Mouse (Mus musculus) hindbrain, embryonic 12.5 days (tissue): ENCODE data around the gene Gprc6a. TPM values are rescaled to one million over a fixed set of nuclear protein-coding genes. Genes with fewer than 3 reads are reported as not detected.

Source experiments
- ATAC-seq: fragments of 200-750 bp; cut with Nextera tagmentation; 2 replicates; pipeline ENCODE4 v1.8.0; 2017; ENCODE audit warnings: moderate TSS enrichment; ENCODE audit not compliant: low FRiP score
- H3K27ac ChIP-seq: fragments of 300-500 bp; sonication (generic); 2 replicates; pipeline ENCODE4 v1.5.1; 2016; ENCODE audit warnings: mild to moderate bottlenecking
- H3K27me3 ChIP-seq: fragments of 300-500 bp; sonication (generic); 2 replicates; pipeline ENCODE4 v1.6.1; 2016; ENCODE audit warnings: mild to moderate bottlenecking
- H3K36me3 ChIP-seq: fragments of 300-500 bp; sonication (generic); 2 replicates; pipeline ENCODE4 v1.6.1; 2016; ENCODE audit warnings: mild to moderate bottlenecking
- H3K4me1 ChIP-seq: fragments of 300-500 bp; sonication (generic); 2 replicates; pipeline ENCODE4 v1.6.1; 2016
- H3K4me2 ChIP-seq: fragments of 300-500 bp; sonication (generic); replicated peaks from 2 replicates; pipeline ENCODE4 v1.6.1; 2016; ENCODE audit warnings: mild to moderate bottlenecking
- H3K4me3 ChIP-seq: fragments of 300-500 bp; sonication (generic); 2 replicates; pipeline ENCODE4 v1.5.1; 2016; ENCODE audit warnings: mild to moderate bottlenecking
- H3K9ac ChIP-seq: fragments of 300-500 bp; sonication (generic); 2 replicates; pipeline ENCODE4 v1.6.1; 2016; ENCODE audit warnings: mild to moderate bottlenecking, moderate library complexity
- H3K9me3 ChIP-seq: fragments of 300-500 bp; sonication (generic); replicated peaks from 2 replicates; pipeline ENCODE4 v1.6.1; 2016; ENCODE audit warnings: mild to moderate bottlenecking
- WGBS: fragments of 180-500 bp; shearing (Covaris S2); methylation state at CpG from one replicate; pipeline ENCODE4 v1.1.7; 2016; 5-methylcytosine and 5-hydroxymethylcytosine counted together
- polyA plus RNA-seq: library from polyadenylated mRNA; unstranded; fragments of >200 nt; fragmentation: Nextera tagmentation; extraction: Ambion mirVana; gene quantifications from 2 replicates; pipeline ENCODE4 v1.2.1, GENCODE M21; 2016

Gprc6a gene
- polyA plus RNA-seq, 1 experiment from 2014 or later, result not detected

DNA sequence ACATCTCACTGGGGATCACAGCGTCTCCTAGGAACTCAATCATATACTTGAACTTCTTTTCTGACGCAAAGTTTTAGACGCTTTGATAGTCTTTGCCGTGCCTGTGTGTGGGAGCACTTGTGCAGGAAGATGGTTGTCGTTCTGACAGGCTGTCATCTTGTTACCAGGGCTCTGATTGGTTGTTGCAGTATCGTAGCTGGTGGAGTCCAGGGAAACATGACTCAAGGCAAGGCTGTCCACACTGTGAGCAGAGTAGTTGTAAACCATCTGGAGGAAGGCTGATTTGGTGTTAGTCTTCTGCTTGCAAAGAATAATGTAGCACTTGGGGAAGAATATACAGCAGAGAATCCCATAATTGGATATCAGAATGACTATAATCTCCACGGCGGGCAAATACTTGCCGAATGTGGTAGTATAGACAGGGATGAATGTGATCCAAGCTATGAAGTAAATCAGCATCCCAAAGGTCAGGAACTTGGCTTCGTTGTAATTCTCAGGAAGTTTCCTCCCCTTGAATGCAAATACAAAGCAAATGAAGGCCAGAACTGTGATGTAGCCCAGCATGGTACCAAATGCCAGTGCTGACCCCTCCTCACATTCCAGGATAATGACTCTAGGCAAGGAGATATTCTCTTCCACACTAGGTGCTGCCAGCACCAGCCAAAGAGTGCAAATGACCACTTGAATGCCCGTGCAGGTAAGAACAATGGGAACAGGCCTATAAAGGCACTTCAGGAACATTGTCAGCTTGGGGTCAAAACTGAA, 16.3 kb downstream of the Gprc6a start:
- ATAC-seq, result no peak
- Histone ChIP-seq H3K9ac (no peak overlapping the region), H3K27ac (no peak overlapping the region), H3K4me1 (no peaks in the 10 kb centered on the region), H3K36me3 (no peaks in the 10 kb centered on the region), H3K4me3 (no peak overlapping the region), H3K27me3 (no peaks in the 10 kb centered on the region), H3K9me3 (no peaks in the 10 kb centered on the region), H3K4me2 (no peak overlapping the region)
- WGBS, result 72% methylated on average over 11 of the region's 11 CpGs

DNA sequence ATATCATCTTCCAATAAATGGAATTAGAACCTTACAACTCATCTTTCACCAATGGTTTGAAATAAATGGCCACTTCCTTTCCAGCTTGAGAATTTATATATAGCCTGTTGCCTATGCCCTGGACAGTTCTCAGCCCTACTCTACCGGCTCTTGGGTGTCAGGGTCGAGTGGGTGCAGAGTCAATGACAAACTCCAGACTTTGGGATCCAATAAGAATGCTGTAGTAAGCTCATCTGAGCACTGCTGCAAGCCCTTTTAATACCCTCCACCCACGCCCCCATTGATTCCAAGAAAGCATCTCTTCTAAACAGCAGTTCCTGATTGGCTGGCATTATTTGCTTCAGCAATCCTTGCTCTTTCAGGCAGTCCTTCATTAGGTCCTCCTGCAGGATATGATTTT, 17.8 kb downstream of the Gprc6a start:
- Histone ChIP-seq H3K36me3 (no peaks in the 10 kb centered on the region), H3K27ac (no peak overlapping the region), H3K9ac (no peak overlapping the region), H3K4me3 (no peak overlapping the region), H3K27me3 (no peaks in the 10 kb centered on the region), H3K4me2 (no peak overlapping the region), H3K9me3 (no peaks in the 10 kb centered on the region), H3K4me1 (no peaks in the 10 kb centered on the region)
- ATAC-seq, result no peak
- 75% methylated on average over 3 of the region's 3 CpGs for WGBS

DNA sequence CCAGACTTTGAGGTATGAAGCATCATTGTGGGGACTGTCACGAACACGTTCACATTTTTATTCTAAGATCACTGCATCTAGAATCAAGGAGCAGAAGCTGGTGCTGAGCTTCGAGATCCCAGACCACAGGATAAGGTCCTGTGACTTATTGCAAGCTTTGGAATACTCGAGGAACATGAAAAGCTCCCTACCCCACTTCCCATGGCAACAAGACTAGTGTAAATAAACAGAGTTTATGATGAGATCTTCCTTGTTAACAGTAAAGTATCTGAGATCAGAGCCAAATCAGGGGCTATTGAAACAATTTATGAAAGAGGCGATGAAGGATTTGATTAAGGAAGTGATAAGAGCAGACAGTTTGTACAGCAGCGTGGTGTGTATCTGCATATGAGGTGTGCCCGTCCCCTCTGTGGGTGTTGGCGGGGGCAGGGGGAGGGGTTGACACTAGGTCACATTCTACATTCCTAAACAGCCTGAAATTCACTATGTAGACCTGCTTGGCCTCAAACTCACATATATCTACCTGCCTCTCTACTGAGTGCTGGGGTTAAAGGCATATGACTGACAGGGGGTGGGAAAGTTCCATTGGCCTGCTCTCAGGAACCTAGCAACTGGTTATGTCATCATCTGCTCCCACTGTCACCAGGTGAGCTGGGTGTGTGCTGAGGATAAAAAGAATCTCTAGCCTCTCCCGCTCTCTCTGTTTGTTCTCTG, 19.1 kb downstream of the Gprc6a start:
- WGBS, result 84% methylated on average over 9 of the region's 9 CpGs
- Histone ChIP-seq H3K9me3 (no peaks in the 10 kb centered on the region), H3K36me3 (no peaks in the 10 kb centered on the region), H3K4me3 (no peak overlapping the region), H3K27ac (no peak overlapping the region), H3K4me1 (no peaks in the 10 kb centered on the region), H3K27me3 (no peaks in the 10 kb centered on the region), H3K9ac (no peak overlapping the region), H3K4me2 (no peak overlapping the region)
- no peak for ATAC-seq

DNA sequence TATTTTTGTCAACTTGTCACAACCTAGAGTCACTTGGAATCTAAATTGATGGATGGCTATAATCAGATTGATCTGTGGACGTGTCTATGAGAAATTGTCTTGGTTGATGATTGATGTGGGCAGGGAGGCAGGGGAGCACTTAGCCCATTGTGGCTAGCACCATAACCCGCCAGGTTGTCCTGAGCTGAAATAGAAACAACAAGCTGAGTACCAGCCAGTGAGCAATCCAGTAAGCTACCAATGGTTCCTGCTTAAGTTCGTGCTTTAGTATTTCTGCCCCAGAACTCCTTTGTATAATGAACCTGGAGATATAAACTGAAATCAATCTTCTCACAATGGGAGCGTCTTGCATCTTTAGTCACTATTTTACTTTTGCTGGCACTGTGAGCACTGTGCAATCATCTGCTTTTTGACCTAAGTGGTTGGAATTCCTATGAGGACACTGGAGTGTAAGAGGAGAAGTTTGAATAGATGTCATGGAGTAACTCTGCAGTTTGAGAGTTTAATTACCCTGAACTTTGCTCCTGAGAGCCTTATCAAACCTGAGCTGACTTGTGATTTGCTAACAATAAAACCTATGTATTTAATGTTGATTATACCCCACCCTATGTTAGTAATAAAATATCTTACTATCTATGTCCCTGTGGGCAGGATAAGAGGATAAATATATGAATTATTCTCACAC, 21.4 kb downstream of the Gprc6a start:
- Histone ChIP-seq H3K36me3 (no peaks in the 10 kb centered on the region), H3K27me3 (no peaks in the 10 kb centered on the region), H3K4me2 (no peak overlapping the region), H3K4me1 (no peaks in the 10 kb centered on the region), H3K27ac (no peak overlapping the region), H3K4me3 (no peak overlapping the region), H3K9me3 (no peaks in the 10 kb centered on the region), H3K9ac (no peak overlapping the region)
- no peak for ATAC-seq
- WGBS, result 63% methylated on average over 4 of the region's 4 CpGs

DNA sequence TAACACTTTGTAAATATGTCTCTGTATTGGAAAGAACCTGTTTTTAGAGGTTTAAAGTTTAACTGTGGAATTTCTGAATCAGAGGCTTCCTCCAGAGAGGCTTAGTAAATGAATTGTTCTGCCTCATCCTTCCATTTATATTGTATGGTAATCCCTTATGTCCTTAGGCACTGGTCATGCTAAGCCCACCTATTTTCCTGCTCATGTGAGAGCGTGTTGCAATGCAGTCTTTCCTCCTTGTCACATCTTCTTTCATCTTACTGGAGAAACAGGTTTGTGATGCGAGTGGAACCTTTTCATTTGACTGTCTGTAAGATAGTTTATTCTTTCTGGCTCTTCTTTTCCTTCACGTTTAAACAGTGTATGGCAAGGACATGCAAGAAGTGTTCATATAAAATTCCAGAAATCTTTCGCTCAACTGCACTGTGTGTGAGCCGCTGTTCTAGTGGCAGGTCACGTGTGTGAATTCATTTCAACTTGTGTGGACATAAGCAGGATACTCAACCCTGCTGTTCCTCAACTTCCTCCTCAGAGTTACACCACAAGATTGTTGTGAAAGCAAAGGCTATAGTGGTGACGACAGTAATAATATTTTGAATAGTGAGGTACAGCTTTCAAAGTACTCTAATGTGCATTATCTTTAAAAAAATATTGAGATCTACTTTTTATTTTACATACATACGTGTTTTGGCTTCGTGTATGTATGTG, 34.2 kb downstream of the Gprc6a start:
- H3K4me1 ChIP-seq, result no peaks in the 10 kb centered on the region
- no peaks in the 10 kb centered on the region for H3K9me3 ChIP-seq
- 84% methylated on average over 9 of the region's 9 CpGs for WGBS
- no peaks in the 10 kb centered on the region for H3K27me3 ChIP-seq
- H3K4me3 ChIP-seq, result no peak overlapping the region
- no peak for ATAC-seq
- H3K36me3 ChIP-seq, result no peaks in the 10 kb centered on the region
- H3K9ac ChIP-seq, result no peak overlapping the region
- H3K27ac ChIP-seq, result no peak overlapping the region
- H3K4me2 ChIP-seq, result no peak overlapping the region

DNA sequence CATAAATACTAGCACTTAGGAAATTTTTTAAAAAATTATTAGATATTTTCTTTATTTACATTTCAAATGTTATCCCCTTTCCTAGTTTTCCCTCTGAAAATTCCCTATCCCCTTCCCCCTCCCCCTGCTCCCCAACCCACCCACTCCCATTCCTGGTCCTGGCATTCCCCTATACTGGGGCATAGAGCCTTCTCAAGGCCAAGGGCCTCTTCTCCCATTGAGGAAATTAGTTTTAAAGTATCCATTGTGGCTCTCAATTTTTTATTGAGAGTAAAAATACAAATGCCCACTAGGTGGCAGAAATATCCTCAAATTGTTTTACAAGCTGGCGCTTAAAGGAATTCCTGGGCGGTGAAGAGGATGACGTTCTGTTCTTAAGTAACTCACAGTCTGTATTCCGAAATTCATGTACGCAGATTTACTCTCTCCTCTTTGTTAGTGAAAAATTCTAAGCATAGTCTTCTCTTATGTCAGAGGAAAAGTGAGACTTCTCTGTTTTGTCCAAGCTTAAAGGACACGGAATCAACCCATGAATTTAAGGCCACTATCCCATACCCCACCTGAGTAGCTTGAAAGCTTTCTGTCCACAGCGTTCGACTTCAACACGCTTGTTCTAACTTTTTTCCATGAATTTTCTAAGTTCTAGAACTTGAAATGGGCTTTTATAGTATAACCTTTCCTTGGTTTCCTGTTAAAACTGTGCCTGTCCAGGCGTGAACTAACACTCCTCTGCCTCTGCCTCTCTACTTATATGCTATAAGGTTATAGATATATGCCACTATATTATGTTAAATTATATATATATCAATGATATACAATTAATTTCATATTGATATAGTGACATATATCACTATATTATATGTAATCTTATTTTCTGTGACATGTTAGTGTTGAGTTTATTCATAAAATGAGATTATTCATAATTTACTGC, 36.0 kb downstream of the Gprc6a start:
- no peaks in the 10 kb centered on the region for H3K36me3 ChIP-seq
- peaks cover 1% of the 10 kb centered on the region for H3K27me3 ChIP-seq
- ATAC-seq, result no peak
- H3K9me3 ChIP-seq, result no peaks in the 10 kb centered on the region
- H3K4me2 ChIP-seq, result no peak overlapping the region
- H3K9ac ChIP-seq, result no peak overlapping the region
- H3K27ac ChIP-seq, result no peak overlapping the region
- H3K4me3 ChIP-seq, result no peak overlapping the region
- 47% methylated on average over 10 of the region's 10 CpGs for WGBS
- H3K4me1 ChIP-seq, result peaks cover 1% of the 10 kb centered on the region

DNA sequence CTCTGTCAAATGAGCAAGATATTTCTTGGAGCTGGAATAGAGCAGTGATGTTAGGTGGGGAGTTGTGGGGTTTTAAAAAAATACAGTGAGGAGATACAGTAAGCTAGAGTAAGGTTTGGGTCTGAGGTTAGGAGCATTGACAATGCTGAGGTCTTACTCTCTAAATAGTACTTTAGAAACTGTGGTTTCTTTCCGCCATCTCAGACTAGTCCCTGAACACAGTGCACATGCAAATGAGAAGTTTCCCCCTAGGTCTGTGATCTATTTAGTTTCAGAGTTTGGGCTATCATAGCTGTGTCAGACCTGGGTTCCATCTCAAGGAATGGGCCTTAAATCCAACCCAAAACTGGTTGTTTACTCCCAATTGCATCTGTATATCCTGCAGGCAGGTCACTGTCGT, 39.7 kb downstream of the Gprc6a start:
- no peak overlapping the region for H3K9ac ChIP-seq

DNA sequence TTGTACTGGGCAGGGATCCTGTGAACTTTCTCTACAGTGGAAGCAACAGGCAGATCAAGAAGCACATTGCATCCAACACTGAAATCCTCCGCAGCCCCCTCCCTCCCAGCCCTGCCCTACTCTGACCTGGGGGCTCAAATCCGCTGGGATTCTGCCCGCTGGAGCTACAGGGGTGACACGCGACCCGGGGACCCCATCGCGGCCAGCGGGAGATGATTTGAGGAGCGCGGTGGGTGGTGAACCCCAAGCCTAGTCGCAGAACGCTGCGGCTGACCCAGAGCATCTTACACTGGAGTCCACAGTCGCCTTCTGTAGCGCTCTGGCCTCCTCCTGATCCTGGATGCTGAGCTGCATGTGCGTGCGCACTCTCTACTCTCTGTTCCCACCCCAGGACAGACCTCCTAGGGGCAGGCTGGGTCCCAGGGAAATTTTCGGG, 41.1 kb downstream of the Gprc6a start, which contains the start of gene Fam162b:
Fam162b (minus strand) TSS at position 379 of the 436 bp plus-strand sequence.
- H3K9ac ChIP-seq, result peak within 1 kb of the TSS; percentile 43; the same call in 1 of the 2 replicates
- H3K27ac ChIP-seq, result no peak within 1 kb of the TSS
- WGBS, result 4% methylated on average over 19 of the region's 19 CpGs
- no peak for ATAC-seq
- H3K27me3 ChIP-seq, result peaks cover 11% of the 10 kb centered on the region
- peak within 1 kb of the TSS; percentile 24 for H3K4me3 ChIP-seq
- peaks cover 7% of the 10 kb centered on the region for H3K4me1 ChIP-seq
- H3K9me3 ChIP-seq, result no peaks in the 10 kb centered on the region
- no peaks in the 10 kb centered on the region for H3K36me3 ChIP-seq
- H3K4me2 ChIP-seq, result peak within 1 kb of the TSS; percentile 56

More for the DNA sequence above, 39.7 kb downstream of the Gprc6a start:
- H3K36me3 ChIP-seq, result no peaks in the 10 kb centered on the region
- H3K9me3 ChIP-seq, result no peaks in the 10 kb centered on the region
- H3K27me3 ChIP-seq, result peaks cover 11% of the 10 kb centered on the region
- 72% methylated on average over 2 of the region's 2 CpGs for WGBS
- H3K27ac ChIP-seq, result no peak overlapping the region
- peaks cover 7% of the 10 kb centered on the region for H3K4me1 ChIP-seq
- H3K4me2 ChIP-seq, result no peak overlapping the region
- no peak for ATAC-seq
- no peak overlapping the region for H3K4me3 ChIP-seq

DNA sequence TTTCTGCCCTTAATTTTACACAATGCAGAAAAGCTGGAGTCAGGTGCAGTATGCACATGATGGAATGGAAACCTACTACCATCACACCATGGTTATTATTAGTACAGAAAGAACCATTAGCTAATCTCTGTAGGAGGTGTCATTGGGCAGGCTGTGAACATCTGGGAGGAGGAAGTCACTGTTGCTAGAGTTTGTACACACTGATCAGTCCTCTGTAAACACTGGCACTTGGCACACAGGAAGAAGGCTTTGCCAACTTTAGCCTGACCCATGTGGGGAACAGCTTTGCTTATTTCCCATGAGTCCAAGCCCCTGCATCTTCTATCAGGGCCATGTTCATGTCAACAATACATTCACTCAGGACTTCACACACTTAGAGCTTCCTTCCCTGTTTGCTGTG, 46.3 kb downstream of the Gprc6a start:
- H3K4me3 ChIP-seq, result no peak overlapping the region
- no peaks in the 10 kb centered on the region for H3K36me3 ChIP-seq
- ATAC-seq, result no peak
- H3K4me1 ChIP-seq, result peaks cover 2% of the 10 kb centered on the region
- H3K27me3 ChIP-seq, result peaks cover 6% of the 10 kb centered on the region
- no peak overlapping the region for H3K4me2 ChIP-seq
- H3K27ac ChIP-seq, result no peak overlapping the region
- no peak overlapping the region for H3K9ac ChIP-seq
- no peaks in the 10 kb centered on the region for H3K9me3 ChIP-seq

DNA sequence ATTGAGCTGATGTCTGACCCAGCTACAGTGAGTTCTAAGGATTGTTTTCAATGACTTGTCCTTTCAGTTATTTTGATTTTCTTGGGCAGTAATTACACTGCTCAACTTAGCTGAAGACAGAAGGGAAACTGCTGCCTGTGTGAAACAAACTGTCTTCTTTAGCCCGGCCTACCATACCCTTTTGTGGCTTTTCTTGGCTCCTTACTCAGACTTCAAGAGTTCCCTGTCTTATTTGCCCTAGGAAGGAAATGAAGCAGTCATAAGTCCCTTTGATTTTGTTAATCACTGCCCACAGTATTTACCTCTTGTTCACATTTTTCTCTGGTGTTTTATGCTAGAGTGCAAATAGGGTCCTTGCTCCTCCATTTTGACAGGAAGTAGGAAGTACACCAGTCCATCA, 46.9 kb downstream of the Gprc6a start:
- Histone ChIP-seq H3K27ac (no peak overlapping the region), H3K36me3 (no peaks in the 10 kb centered on the region), H3K4me2 (no peak overlapping the region), H3K27me3 (peaks cover under 1% of the 10 kb centered on the region; the same call in 1 of the 2 replicates), H3K9ac (no peak overlapping the region), H3K9me3 (no peaks in the 10 kb centered on the region), H3K4me3 (no peak overlapping the region), H3K4me1 (no peaks in the 10 kb centered on the region)
- 58% methylated on average over 1 of the region's 1 CpGs for WGBS
- ATAC-seq, result no peak

DNA sequence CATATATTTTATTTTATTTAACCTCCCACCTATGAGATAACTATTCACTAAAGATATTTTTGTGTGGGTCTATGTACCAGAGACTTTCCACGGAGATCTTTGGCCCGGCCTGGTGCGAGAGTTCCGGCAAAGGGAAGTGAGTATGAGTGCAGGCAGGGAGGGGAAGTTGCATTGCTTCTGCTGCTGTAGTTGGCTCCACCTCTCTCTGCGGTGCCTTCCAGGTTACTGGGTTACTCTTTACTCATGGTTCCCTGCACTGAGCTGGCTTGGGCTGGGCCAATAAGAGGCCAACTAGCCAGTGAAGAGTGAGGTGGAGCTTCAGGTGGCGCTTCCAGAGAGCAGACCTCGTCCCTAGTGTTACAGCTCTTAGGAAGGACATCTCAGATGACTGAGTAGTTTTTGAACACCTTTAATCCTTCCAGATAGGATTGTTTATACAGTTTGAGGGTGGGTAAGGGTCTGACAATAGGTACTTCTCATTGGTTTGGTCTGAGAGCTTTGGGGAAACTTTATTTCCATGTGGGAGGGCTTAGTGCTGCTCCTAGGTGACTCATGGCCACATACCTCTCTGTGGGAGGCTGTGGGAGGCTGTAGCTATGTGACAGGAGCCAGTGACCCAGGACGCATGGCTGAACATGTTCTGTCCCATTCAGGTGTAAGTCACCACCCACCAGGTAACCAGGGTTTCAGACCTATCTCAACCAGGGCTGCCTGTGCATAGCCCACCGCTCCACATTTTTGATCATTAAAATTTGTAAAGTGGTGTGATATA, 59.9 kb downstream of the Gprc6a start:
- Histone ChIP-seq H3K4me3 (no peak overlapping the region), H3K9ac (no peak overlapping the region), H3K27me3 (no peaks in the 10 kb centered on the region), H3K27ac (no peak overlapping the region), H3K36me3 (no peaks in the 10 kb centered on the region), H3K4me2 (no peak overlapping the region), H3K9me3 (no peaks in the 10 kb centered on the region), H3K4me1 (no peaks in the 10 kb centered on the region)
- WGBS, result 77% methylated on average over 9 of the region's 9 CpGs
- ATAC-seq, result no peak
